Mouse (Mus musculus): ENCODE measurements around the gene 2310079G19Rik. TPM values are rescaled to one million over a fixed set of nuclear protein-coding genes. Genes with fewer than 3 reads are reported as not detected.
A peak's percentile ranks its signal among the peaks of the same experiment; 100 is the strongest.

The 2310079G19Rik gene
- not detected in 2 replicates for polyA plus RNA-seq (2012; rRNA removed)

DNA sequence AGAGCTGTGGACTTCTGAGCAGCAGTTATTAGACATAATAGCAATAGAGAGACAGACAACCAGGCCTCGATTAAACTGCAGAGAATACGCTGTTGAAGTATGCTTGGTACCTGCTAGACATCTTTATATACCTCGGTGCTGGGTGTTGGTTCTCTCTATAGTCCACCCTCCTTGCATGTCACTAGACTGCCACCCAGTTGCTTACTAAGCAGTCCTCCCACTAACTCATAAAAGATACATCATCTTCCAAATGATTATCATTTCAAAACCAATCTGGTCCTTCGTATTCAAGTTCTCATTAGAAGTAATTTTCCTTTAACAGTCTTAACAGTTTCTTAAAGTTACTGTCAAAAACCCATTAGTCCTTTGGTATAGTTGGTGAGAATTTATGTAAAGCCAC is at the start of gene 2310079G19Rik:
Gene 2310079G19Rik, minus strand, starts transcription at position 101 of the 400 bp plus-strand sequence.
- no peak for DNase-seq
- H3K4me1 ChIP-seq (ENCODE audit: control insufficient read depth, insufficient read depth, low read length): no peaks in the 10 kb centered on the region; the same call in 1 of the 2 replicates
- WGBS: 96% methylated on average over 4 of the region's 4 CpGs
- no peak within 1 kb of the TSS for H3K4me3 ChIP-seq (ENCODE audit: insufficient read depth, low read depth, low read length)
- no peaks in the 10 kb centered on the region for H3K27me3 ChIP-seq (replicated peaks; ENCODE audit: control insufficient read depth, insufficient read depth, low read length)
- H3K36me3 ChIP-seq (ENCODE audit: control insufficient read depth, insufficient read depth, low read length): no peaks in the 10 kb centered on the region
- no peak within 1 kb of the TSS for H3K27ac ChIP-seq (ENCODE audit: insufficient read depth, low read depth, low read length)
- TF ChIP-seq CTCF (conservative IDR thresholded peaks at IDR 0.05; ENCODE audit: insufficient read depth, insufficient read length, low read depth, low read length): no peak
- TF ChIP-seq POLR2A (IDR thresholded peaks at IDR 0.05; ENCODE audit: low read depth, low read length): no peak

DNA sequence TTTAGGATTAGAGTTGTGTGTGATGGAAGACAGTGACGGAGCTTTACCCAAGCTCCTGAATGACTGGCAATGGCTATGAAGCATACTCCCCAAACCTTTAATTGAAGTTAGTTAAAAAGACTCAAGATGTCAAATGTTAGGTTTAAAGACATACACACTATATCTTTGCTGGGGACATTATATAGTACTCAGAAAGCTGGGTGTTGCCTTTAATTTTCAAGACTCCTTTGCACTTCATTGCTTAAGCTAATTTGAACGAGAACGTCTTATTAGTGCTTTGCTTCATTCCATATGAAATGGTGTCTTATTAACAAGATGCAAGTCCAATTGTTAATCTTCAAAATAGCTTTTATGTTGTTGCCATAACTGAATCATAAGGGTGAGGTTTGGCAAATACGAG is 44.1 kb upstream of the 2310079G19Rik start, which contains the start of gene Krtap27-1:
Gene Krtap27-1, minus strand, starts transcription at position 101 of the 400 bp plus-strand sequence.
- DNase-seq: no peak
- TF ChIP-seq CTCF (conservative IDR thresholded peaks at IDR 0.05; ENCODE audit: insufficient read depth, insufficient read length, low read depth, low read length) (no peak), POLR2A (IDR thresholded peaks at IDR 0.05; ENCODE audit: low read depth, low read length) (no peak)
- no peaks in the 10 kb centered on the region for H3K36me3 ChIP-seq (ENCODE audit: control insufficient read depth, insufficient read depth, low read length)
- WGBS: 93% methylated on average over 4 of the region's 4 CpGs
- no peak within 1 kb of the TSS for H3K4me3 ChIP-seq (ENCODE audit: insufficient read depth, low read depth, low read length)
- H3K4me1 ChIP-seq (ENCODE audit: control insufficient read depth, insufficient read depth, low read length): no peaks in the 10 kb centered on the region
- H3K27me3 ChIP-seq (replicated peaks; ENCODE audit: control insufficient read depth, insufficient read depth, low read length): no peaks in the 10 kb centered on the region
- H3K27ac ChIP-seq (ENCODE audit: insufficient read depth, low read depth, low read length): no peak within 1 kb of the TSS

DNA sequence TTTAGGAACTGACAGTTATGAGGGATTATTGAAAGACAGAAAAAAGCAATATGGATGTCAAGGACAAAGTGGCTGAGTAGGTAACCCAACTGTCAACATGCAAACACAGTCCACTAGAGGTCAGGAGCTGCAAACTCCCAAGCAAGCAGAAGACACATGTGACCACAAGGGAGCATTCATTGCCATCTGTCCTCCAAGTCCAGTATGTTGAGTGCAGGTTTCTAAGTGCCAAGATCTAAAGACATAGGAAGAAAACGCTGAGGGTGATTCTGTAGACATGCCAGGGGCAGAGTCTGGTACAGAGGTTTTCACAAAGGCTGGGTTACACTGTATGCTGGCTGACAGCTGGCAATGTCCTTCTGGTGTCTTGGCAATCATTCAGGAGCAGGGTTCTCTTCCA is 30.0 kb upstream of the 2310079G19Rik start:
- TF ChIP-seq CTCF (conservative IDR thresholded peaks at IDR 0.05; ENCODE audit: insufficient read depth, insufficient read length, low read depth, low read length) (peak; percentile 75), POLR2A (IDR thresholded peaks at IDR 0.05; ENCODE audit: low read depth, low read length) (no peak)
- WGBS: 60% methylated on average over 1 of the region's 1 CpGs
- no peak overlapping the region for H3K27ac ChIP-seq (ENCODE audit: insufficient read depth, low read depth, low read length)
- H3K4me1 ChIP-seq (ENCODE audit: control insufficient read depth, insufficient read depth, low read length): no peaks in the 10 kb centered on the region
- no peaks in the 10 kb centered on the region for H3K36me3 ChIP-seq (ENCODE audit: control insufficient read depth, insufficient read depth, low read length)
- DNase-seq: peak; percentile 28
- no peak overlapping the region for H3K4me3 ChIP-seq (ENCODE audit: insufficient read depth, low read depth, low read length)
- no peaks in the 10 kb centered on the region for H3K27me3 ChIP-seq (replicated peaks; ENCODE audit: control insufficient read depth, insufficient read depth, low read length)

DNA sequence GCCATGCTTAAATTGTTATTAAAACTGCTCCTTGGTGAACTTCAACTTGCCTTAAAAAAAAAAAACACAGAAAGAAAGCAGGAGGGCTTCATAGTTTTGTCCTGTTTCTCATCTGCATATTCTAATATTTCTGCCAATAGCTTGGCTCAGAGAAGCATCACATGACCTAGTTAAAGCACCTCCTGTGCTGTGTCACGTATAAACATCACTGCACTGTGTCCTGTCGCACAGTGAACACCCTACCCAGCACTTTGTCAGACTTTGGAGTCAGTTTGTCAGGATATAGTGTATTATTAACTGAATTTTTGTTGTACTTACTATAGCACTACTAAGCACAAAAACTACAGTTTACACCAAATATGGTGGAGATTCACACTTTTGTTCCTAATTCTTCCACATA is 24.5 kb upstream of the 2310079G19Rik start:
- no peaks in the 10 kb centered on the region for H3K36me3 ChIP-seq (ENCODE audit: control insufficient read depth, insufficient read depth, low read length)
- TF ChIP-seq CTCF (conservative IDR thresholded peaks at IDR 0.05; ENCODE audit: insufficient read depth, insufficient read length, low read depth, low read length): no peak
- no peak for TF ChIP-seq POLR2A (IDR thresholded peaks at IDR 0.05; ENCODE audit: low read depth, low read length)
- no peaks in the 10 kb centered on the region; the same call in 1 of the 2 replicates for H3K4me1 ChIP-seq (ENCODE audit: control insufficient read depth, insufficient read depth, low read length)
- H3K27ac ChIP-seq (ENCODE audit: insufficient read depth, low read depth, low read length): no peak overlapping the region
- DNase-seq: peak; percentile 63
- no peaks in the 10 kb centered on the region for H3K27me3 ChIP-seq (replicated peaks; ENCODE audit: control insufficient read depth, insufficient read depth, low read length)
- WGBS: 36% methylated on average over 2 of the region's 2 CpGs
- H3K4me3 ChIP-seq (ENCODE audit: insufficient read depth, low read depth, low read length): no peak overlapping the region

DNA sequence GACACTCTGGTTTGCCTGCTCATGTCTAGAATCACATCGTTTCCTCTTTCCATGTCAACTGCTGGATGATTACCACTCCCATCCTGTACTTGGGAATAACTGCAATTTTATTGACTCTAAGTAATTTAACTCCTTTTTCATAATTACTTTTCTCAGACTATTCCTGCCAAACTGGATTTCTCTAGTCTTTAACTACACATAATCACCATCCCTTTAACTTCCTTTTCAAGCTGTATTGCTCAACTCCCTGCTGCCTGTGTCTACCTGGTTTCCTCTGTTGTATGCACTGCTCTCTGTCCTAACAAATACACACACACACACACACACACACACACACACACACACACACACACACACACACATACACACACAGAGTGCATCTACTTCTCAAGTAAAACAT is 23.6 kb upstream of the 2310079G19Rik start:
- DNase-seq: no peak
- H3K27ac ChIP-seq (ENCODE audit: insufficient read depth, low read depth, low read length): no peak overlapping the region
- H3K27me3 ChIP-seq (replicated peaks; ENCODE audit: control insufficient read depth, insufficient read depth, low read length): no peaks in the 10 kb centered on the region
- H3K4me3 ChIP-seq (ENCODE audit: insufficient read depth, low read depth, low read length): no peak overlapping the region
- TF ChIP-seq CTCF (conservative IDR thresholded peaks at IDR 0.05; ENCODE audit: insufficient read depth, insufficient read length, low read depth, low read length) (no peak), POLR2A (IDR thresholded peaks at IDR 0.05; ENCODE audit: low read depth, low read length) (no peak)
- WGBS: 35% methylated on average over 1 of the region's 1 CpGs
- H3K36me3 ChIP-seq (ENCODE audit: control insufficient read depth, insufficient read depth, low read length): no peaks in the 10 kb centered on the region
- no peaks in the 10 kb centered on the region; the same call in 1 of the 2 replicates for H3K4me1 ChIP-seq (ENCODE audit: control insufficient read depth, insufficient read depth, low read length)

DNA sequence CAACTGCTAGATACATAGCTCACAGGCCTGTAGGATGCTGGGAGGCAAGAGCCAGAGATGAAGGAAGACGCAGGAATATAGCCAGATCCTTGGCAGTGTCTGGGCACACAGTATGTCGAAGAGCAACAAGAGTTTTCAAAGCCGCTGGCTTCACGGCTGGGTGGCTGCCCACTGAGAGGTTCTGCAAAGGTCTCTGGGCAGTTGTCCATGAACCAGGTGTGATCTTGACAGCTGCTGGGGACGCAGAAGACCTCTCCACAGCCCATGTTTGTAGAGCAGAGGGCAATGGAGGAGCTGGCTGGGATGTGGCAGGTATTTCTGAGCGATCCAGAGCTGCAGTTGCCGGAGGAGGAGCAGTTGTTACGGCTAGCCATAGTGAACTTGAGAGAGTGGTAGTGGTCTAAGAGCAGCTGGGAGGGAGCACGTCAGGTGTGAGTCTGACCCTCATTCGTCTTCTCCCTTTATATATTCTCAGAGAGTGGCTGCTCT is 19.9 kb upstream of the 2310079G19Rik start, which contains the start of gene Krtap26-1:
Gene Krtap26-1, minus strand, starts transcription at position 439 of the 489 bp plus-strand sequence.
- no peak for TF ChIP-seq POLR2A (IDR thresholded peaks at IDR 0.05; ENCODE audit: low read depth, low read length)
- no peak for TF ChIP-seq CTCF (conservative IDR thresholded peaks at IDR 0.05; ENCODE audit: insufficient read depth, insufficient read length, low read depth, low read length)
- Histone ChIP-seq H3K27ac (ENCODE audit: insufficient read depth, low read depth, low read length) (no peak within 1 kb of the TSS), H3K4me3 (ENCODE audit: insufficient read depth, low read depth, low read length) (no peak within 1 kb of the TSS), H3K4me1 (ENCODE audit: control insufficient read depth, insufficient read depth, low read length) (no peaks in the 10 kb centered on the region; the same call in 1 of the 2 replicates), H3K27me3 (replicated peaks; ENCODE audit: control insufficient read depth, insufficient read depth, low read length) (no peaks in the 10 kb centered on the region), H3K36me3 (ENCODE audit: control insufficient read depth, insufficient read depth, low read length) (no peaks in the 10 kb centered on the region)
- 61% methylated on average over 10 of the region's 10 CpGs for WGBS
- no peak for DNase-seq

DNA sequence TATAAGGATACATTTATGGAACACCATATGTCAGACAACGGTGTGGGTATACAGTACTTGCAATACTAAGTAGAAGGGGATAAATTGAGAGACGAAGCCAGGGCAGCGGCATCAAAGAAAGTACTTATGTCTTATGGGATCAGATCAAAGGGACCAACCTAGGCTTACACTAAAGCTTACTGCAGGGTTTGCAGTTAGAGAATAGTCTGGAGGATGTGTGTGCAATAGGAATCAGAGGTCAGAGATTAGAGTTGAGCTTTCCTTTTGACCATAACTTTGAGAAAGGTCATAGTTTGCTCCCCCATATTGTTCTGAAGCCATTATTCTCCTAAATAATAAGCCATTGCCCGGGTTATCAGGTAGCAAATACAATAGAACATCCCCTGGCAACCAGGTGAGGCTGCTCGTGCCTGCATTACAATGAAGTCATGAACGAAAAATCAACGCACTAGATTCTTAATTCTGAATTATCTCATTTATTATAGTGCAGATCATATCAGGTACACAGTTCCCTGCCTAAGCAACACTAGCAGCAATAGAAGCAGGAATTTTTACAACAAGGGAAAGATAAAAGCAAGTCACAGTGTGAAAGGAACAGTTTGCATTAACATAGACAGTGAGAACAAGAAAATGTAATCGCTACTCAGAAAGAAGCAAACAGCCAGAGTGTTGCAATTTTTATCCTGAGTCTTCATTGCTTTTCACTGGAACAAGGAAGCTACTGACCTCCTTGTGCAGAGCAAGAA is 19.1 kb upstream of the 2310079G19Rik start:
- Histone ChIP-seq H3K27me3 (replicated peaks; ENCODE audit: control insufficient read depth, insufficient read depth, low read length) (no peaks in the 10 kb centered on the region), H3K4me3 (ENCODE audit: insufficient read depth, low read depth, low read length) (no peak overlapping the region), H3K4me1 (ENCODE audit: control insufficient read depth, insufficient read depth, low read length) (no peaks in the 10 kb centered on the region), H3K27ac (ENCODE audit: insufficient read depth, low read depth, low read length) (no peak overlapping the region), H3K36me3 (ENCODE audit: control insufficient read depth, insufficient read depth, low read length) (no peaks in the 10 kb centered on the region)
- TF ChIP-seq CTCF (conservative IDR thresholded peaks at IDR 0.05; ENCODE audit: insufficient read depth, insufficient read length, low read depth, low read length) (no peak), POLR2A (IDR thresholded peaks at IDR 0.05; ENCODE audit: low read depth, low read length) (no peak)
- 84% methylated on average over 8 of the region's 8 CpGs for WGBS
- no peak for DNase-seq
